Mouse (Mus musculus): ENCODE measurements around the gene Kidins220.
A peak's percentile ranks its signal among the peaks of the same experiment; 100 is the strongest.

The Kidins220 gene

DNA sequence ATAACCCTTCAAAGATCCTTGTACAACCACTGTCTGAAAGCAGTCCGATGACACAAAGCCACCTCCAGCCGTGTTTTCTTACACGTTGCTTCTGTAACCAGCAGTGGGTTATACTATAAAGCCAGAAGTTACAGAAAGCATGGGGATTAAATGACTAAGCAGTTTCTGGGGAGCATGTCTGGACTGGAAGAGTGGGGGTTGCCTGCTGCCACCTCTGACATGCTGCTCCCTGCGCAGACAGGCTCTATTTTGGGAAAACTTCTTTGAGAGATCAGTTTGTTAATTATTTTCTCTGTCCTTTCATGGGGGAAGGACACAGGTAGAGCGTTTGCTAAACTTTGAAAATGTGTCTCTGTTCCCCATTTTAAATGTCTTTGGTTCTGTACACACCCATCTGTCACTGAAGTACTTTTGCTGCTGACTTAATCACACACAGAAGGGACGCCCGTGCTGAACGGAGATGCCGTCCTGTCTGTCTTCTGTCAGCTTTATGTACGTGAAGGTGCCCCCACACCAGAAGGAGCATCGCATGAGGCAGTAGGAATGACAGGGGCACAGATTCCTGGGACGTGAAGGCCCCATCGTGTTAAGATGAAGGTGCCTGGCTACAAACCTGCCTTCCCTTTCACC, 11.2 kb upstream of the Kidins220 start:
- no peak for DNase-seq (ENCODE audit: low spot score)

DNA sequence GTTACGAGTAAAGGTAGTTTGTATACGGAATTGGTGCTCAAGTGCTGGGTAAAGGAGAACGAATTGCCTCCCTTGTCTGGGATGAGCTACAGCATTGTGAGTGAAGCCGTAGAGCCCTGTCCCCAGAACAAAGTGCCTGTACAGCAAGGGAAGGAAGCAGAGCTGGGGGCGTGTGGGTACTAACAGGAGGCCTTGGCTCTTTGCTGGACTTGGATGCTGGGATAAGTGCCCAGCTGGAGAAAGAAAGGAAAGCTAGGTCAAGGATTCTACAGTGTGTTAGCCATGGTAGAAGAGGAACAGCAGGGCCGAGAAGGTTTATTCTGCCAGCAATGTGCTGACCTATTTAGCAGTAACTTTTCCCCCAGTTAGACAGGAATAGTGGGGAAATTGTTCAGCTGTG, 9.3 kb upstream of the Kidins220 start:
- DNase-seq (ENCODE audit: low spot score) = no peak

GRCm38 (mm10) chr12:24966046-24966445, 8.7 kb upstream of the Kidins220 start:
- no peak for DNase-seq (ENCODE audit: low spot score)

DNA sequence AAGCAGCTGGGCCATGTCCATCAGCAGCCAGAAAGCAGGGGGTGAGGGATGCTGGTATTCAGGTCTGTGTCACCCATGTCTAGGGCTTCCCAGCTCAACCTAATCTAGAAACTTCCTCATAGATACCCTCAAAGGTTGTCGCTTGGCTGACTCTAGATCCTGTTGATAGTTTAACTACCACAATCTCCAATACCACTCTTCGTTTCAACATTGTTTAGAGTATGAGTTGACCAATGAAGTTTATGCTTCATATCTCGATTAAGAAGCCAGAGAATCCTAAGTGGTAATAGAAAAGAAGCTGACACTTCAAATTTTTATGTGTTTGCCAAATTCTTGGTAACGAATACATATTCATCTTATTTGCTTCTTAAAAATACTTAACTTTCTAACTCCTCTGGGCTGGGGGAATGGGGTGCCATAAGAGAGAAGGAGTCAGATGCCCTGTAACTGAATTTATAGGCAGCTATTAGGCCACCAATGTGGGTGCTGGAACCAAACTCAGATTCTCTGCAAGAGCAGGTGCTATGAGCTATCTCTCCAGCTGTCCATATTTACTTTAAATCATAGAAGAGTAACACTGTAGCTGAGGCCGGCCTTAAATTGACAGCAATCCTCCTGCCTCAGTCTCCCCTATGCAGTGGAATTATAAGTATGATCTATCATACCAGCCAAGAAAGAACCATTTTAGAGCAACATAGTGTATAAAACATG, 3.1 kb upstream of the Kidins220 start:
- no peak for DNase-seq (ENCODE audit: low spot score)

- no peak for DNase-seq (ENCODE audit: low spot score)
Measured at GRCm38 (mm10) chr12:24972371-24973350, 2.1 kb upstream of the Kidins220 start.

DNA sequence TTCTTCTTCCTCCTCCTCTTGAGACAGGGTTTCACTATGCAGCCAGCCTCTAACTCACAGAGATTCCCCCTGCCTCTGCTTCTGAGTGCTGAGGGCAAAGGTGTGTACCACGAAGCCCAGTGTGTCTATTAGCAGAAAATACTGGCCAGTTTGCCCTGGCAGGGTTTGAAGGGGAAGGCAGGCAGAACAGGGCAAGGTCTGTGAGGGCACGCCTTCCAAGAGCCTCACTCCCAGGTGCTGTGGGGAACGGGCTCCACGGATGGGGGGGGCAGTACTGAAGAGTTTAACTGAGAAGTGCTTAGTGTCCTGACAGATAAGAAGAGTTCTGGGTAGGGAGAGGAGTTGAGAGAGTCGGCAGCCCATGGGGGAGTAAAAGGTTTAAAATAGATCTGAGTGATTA, 1.1 kb upstream of the Kidins220 start:
- no peak for DNase-seq (ENCODE audit: low spot score)

DNA sequence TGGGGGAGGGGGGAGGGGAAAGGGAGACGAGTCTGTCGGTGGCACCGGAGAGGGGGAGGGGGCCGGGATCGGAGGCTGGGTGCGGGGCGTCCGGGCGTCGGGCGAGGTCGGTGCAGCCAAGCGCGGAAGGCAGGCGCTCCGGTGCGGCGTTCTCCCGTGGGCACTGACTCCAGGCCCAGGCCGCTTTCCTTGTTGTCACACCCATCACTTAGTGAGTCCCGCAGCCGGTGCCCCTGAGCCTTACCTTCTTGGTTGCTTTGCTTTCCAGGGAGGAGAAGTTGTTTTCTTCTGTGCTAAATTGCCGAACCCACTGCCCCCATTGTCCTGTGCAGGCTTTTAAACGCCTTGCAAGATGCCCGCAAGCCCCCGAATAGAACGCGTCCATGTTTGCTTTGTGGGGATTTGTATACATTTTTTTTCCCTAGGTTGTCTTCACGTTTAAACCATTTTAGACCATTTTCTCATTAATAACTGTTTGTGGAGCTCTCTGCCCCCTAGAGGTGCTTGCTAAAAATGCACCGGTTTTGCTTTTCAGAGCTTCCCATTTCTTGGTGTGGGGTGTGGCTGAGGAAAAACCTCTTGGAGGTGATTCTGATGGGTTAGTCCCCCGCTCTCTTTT, 499 bp downstream of the Kidins220 start:
- peak; percentile 49 for DNase-seq (ENCODE audit: low spot score)

DNA sequence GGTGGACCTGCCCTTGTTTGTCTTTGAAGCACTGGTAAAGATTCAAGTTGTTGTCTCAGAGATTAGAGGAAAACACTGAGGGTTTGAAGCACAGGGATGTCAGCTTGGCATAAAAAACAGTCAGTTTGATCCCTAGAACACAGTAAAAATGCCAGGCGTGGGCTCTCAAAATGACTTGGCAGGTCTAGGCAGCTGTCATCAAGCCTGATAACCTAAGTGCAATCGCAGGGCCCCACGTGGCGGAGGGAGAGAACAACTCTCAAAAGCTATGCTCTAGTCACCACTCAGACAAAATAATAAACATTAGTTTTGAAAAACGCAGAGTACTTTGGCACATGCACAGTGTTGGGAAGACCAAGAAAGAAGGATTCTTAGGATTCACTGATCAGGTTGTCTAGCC, 10.5 kb downstream of the Kidins220 start:
- no peak for DNase-seq (ENCODE audit: low spot score)

DNA sequence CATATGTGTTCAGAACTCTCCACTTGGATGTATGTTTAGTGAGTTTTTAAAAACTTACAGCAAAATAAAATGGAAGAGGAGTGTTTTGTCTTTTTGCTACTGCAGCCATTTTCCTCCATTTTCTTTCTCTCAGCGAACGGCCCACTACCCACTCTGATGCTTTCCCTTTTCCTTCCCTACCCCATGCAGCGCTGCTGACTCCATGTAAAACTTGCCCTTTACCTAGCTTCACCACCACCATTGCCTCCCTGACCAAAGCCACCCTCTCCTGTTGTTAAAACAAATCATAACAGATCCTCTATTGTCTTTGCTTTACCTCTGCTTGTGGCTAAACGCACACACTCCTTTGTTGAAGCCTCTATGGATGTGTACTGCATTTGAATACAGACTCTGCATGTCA, 20.6 kb downstream of the Kidins220 start:
- DNase-seq (ENCODE audit: low spot score) = no peak

DNA sequence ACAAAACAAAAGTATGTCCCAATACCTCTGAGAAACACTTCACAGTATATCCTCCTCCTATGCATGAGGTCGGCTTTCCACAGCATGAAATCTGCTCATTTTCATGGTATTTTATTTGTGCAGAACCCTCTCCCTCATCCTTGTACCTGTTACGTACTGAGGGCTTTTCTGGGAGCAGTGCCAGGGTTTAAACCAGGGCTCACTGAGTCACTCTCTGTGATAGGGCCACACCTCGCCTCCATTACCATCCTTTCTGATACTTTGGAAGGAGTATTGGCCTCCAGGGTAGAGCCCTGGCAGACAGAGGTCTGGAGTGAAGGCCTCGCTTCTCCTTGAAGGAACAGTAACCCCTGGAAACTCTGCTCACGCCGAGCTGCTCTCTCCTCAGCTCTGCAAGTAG, 30.6 kb downstream of the Kidins220 start:
- no peak for DNase-seq (ENCODE audit: low spot score)

- no peak for DNase-seq (ENCODE audit: low spot score)
Measured at GRCm38 (mm10) chr12:25009957-25010356, 35.2 kb downstream of the Kidins220 start.

DNA sequence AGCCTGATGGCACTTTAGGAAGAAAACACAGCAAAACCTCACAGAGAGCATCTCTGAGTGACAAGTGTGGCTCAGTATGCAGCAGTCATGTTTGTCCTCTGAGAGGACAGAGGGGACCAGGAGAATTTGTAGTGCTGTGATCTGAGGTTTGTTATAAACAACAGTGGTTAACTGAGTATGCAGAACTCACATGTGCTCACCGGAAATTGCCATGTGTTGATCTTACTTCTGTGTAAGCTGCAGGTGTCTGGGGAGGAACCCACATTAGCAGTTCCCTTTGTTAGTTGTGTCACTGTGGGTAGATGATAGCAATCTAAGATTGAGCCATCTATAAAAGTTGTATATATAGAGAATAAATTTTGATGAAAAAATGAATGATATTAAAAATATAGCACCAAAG, 35.7 kb downstream of the Kidins220 start:
- no peak for DNase-seq (ENCODE audit: low spot score)

DNA sequence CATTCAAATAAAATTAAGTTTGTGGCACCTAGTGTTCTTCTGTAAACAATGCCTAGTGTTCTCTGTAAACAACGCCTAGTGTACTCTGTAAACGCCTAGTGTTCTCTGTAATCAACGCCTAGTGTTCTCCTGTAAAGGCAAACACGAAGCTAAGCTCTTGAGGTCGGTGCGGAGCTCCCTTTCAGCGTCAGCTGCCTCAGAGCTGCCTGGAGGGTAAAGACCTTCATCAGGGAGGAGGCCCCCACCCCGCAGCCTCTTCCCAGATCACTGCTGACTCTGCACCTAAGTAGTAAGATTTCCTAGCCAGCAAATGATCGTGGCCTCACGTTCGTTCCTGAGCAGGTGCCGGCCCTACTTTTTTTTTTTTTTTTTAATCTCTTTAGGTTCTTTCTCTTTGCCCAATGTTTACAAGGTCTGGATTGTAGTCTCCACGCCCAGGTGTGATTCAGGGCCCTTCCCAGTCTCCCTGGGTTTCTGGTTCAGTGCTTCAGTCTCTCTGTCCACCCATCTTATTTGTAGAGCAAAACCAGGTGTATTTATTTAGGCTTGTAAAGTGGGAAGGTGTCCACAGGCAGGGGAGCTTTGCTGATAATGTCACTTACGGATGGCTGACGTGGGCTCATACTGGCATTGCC, 37.1 kb downstream of the Kidins220 start:
- no peak for DNase-seq (ENCODE audit: low spot score)

GRCm38 (mm10) chr12:25012555-25013540, 38.1 kb downstream of the Kidins220 start:
- no peak for DNase-seq (ENCODE audit: low spot score)

- no peak for DNase-seq (ENCODE audit: low spot score)
Measured at GRCm38 (mm10) chr12:25014307-25014927, 39.7 kb downstream of the Kidins220 start.

- DNase-seq (ENCODE audit: low spot score) = no peak
Measured at GRCm38 (mm10) chr12:25014938-25015337, 40.2 kb downstream of the Kidins220 start.

GRCm38 (mm10) chr12:25016995-25017394, 42.3 kb downstream of the Kidins220 start:
- DNase-seq (ENCODE audit: low spot score) = no peak

DNA sequence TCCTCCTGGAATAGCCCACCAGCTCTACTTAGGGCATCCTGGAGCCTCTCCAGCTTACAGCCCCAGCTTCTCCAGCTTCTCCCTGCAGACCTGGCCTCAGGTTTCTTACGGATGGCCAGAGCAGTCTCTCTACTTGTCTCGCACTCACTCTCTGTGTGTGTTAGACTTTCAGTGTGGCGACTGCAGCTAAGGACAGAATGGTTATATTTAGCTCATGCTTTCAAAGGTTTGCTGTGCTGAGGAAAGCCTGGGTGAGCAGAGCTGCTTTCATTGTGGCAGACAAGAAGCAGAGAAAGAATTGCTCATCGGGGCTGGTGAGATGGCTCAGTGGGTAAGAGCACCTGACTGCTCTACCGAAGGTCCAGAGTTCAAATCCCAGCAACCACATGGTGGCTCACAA, 46.3 kb downstream of the Kidins220 start:
- DNase-seq (ENCODE audit: low spot score) = no peak

GRCm38 (mm10) chr12:25024862-25025545, 50.3 kb downstream of the Kidins220 start:
- no peak for DNase-seq (ENCODE audit: low spot score)
